Mouse (Mus musculus) hindbrain, embryonic 16.5 days (tissue): ENCODE data around the gene Slc24a3. TPM values are rescaled to one million over a fixed set of nuclear protein-coding genes. Genes with fewer than 3 reads are reported as not detected.

Experiments
- ATAC-seq: fragments of 200-750 bp; cut with Nextera tagmentation; 2 replicates; pipeline ENCODE4 v1.8.0; 2017; ENCODE audit warnings: moderate TSS enrichment, moderate library complexity
- H3K27ac ChIP-seq: fragments of 300-500 bp; sonication (generic); 2 replicates; pipeline ENCODE4 v1.5.1; 2014; ENCODE audit warnings: low read depth, mild to moderate bottlenecking, control low read depth, low read length, moderate library complexity
- H3K27me3 ChIP-seq: fragments of 300-500 bp; sonication (generic); replicated peaks from 2 replicates; pipeline ENCODE4 v1.6.1; 2014; ENCODE audit warnings: low read length; ENCODE audit not compliant: control insufficient read depth, insufficient read depth
- H3K36me3 ChIP-seq: fragments of 300-500 bp; sonication (generic); 2 replicates; pipeline ENCODE4 v1.6.1; 2014; ENCODE audit warnings: mild to moderate bottlenecking, low read length, moderate library complexity, mixed read lengths; ENCODE audit not compliant: control insufficient read depth, insufficient read depth
- H3K4me1 ChIP-seq: fragments of 300-500 bp; sonication (generic); 2 replicates; pipeline ENCODE4 v1.6.1; 2014; ENCODE audit warnings: low read depth, low read length; ENCODE audit not compliant: control insufficient read depth, insufficient read depth
- H3K4me2 ChIP-seq: fragments of 300-500 bp; sonication (generic); 2 replicates; pipeline ENCODE4 v1.6.1; 2014; ENCODE audit warnings: mild to moderate bottlenecking, low read length, control low read depth, moderate library complexity
- H3K4me3 ChIP-seq: fragments of 300-500 bp; sonication (generic); 2 replicates; pipeline ENCODE4 v1.5.1; 2014; ENCODE audit warnings: mild to moderate bottlenecking, low read length, control low read depth, moderate library complexity
- H3K9ac ChIP-seq: fragments of 300-500 bp; sonication (generic); 2 replicates; pipeline ENCODE4 v1.6.1; 2014; ENCODE audit warnings: low read depth, mild to moderate bottlenecking, control low read depth, low read length, moderate library complexity
- H3K9me3 ChIP-seq: fragments of 300-500 bp; sonication (generic); 2 replicates; pipeline ENCODE4 v1.6.1; 2014; ENCODE audit warnings: mild to moderate bottlenecking, low read length, moderate library complexity; ENCODE audit not compliant: control insufficient read depth
- WGBS: fragments of 180-500 bp; shearing (Covaris S2); extraction: QIAGEN DNeasy Blood & Tissue Kit; methylation state at CpG from one replicate; pipeline ENCODE4 v1.1.7; 2014; 5-methylcytosine and 5-hydroxymethylcytosine counted together
- polyA plus RNA-seq: library from polyadenylated mRNA; unstranded; fragments of >200 nt; fragmentation: Nextera tagmentation; extraction: Ambion mirVana; gene quantifications from 2 replicates; pipeline ENCODE4 v1.2.1, GENCODE M21; 2015

The Slc24a3 gene
- polyA plus RNA-seq, 1 experiment from 2014 or later = 11.7 TPM

DNA sequence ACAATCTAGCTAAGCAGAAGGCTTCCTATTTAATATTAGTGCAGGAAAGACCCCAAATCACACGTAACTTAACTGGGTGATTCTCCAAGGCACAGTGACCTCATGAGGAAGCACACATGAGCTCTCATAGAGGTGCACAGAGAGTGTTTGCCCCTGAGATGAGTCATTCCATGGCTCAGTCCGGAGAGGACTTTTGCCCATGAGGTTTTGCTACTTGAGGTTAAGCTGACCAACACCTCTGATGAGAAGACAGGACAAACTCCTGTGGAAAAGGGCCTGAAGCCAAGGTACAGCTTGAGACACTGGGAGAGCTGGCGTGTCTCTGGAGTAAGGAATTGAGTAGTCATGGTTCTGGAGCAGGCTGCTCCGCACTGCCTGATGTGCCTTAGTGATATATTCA lies 56.1 kb downstream of the Slc24a3 start:
- ATAC-seq = no peak
- H3K9me3 ChIP-seq = no peaks in the 10 kb centered on the region
- H3K4me2 ChIP-seq = no peak overlapping the region
- H3K36me3 ChIP-seq = no peaks in the 10 kb centered on the region
- H3K4me1 ChIP-seq = no peaks in the 10 kb centered on the region
- H3K4me3 ChIP-seq = no peak overlapping the region
- H3K27ac ChIP-seq = no peak overlapping the region
- WGBS = 90% methylated on average over 4 of the region's 4 CpGs
- no peaks in the 10 kb centered on the region for H3K27me3 ChIP-seq
- no peak overlapping the region for H3K9ac ChIP-seq

DNA sequence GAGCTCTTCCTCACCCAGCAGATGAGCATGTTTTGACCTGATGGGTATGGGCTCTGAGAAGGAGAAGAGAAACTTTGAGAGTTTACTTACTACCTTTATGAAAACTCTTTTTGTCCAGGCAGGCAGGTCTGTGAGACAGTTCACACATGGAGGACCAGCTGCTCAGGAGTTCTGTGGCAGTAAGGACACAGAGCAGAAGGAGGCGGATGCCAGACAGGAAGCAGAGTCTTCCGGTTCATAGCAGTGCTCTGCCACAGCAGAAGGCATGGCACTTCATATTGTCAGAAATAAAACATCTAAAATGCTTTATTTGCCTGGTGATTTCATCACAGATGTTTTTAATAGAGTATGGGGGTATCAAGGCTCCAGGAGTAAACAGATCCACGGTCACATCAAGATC lies 58.1 kb downstream of the Slc24a3 start:
- no peak for ATAC-seq
- no peak overlapping the region for H3K4me3 ChIP-seq

DNA sequence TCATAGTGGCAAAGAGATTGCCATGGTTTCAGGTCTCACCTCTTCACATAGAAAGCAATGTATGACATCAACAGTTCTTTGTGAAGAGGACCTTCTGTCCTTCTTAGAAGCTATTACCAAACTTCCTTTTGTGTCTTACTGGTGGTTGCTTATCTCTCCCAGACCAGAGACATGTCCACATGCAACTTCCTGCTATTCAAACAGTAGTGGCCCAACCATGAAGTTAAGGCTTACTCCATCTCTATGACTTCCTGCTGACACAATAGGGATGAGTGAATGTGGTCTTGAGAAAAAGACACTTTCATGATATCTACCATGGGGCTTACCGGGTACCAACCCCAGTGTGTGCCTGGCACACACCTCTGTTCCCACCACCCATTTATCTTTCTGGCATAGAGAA lies 58.5 kb downstream of the Slc24a3 start:
- no peak overlapping the region for H3K27ac ChIP-seq
- H3K4me3 ChIP-seq = no peak overlapping the region
- ATAC-seq = no peak
- H3K4me2 ChIP-seq = no peak overlapping the region
- WGBS = 87% methylated on average over 1 of the region's 1 CpGs
- no peaks in the 10 kb centered on the region for H3K9me3 ChIP-seq
- no peaks in the 10 kb centered on the region for H3K36me3 ChIP-seq
- no peak overlapping the region for H3K9ac ChIP-seq
- H3K4me1 ChIP-seq = no peaks in the 10 kb centered on the region
- no peaks in the 10 kb centered on the region for H3K27me3 ChIP-seq

More for the DNA sequence above, 58.1 kb downstream of the Slc24a3 start:
- Histone ChIP-seq H3K27ac (no peak overlapping the region), H3K9me3 (no peaks in the 10 kb centered on the region), H3K4me2 (no peak overlapping the region), H3K9ac (no peak overlapping the region), H3K36me3 (no peaks in the 10 kb centered on the region), H3K4me1 (no peaks in the 10 kb centered on the region), H3K27me3 (no peaks in the 10 kb centered on the region)
- 76% methylated on average over 3 of the region's 3 CpGs for WGBS

DNA sequence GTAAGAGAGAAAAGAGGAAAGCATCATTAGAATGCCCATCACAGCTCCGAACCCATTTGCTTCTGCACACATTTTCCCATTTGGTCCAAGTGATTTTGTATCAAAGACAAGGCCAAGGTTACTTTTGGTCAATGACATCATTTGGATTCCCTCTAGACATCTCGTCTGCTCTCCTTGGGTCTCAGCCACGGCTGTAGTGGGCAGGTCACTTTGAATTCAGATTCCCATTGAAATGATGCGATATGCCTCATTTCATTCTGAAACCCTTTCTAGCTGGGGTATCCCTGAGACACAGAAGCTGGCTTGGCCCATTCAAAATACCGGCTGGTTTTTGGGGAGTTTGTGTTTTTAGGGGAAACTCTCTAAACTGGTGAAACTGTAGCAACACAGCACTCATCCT lies 59.8 kb downstream of the Slc24a3 start:
- ATAC-seq = no peak
- WGBS = 77% methylated on average over 5 of the region's 5 CpGs
- H3K9ac ChIP-seq = no peak overlapping the region
- H3K4me1 ChIP-seq = no peaks in the 10 kb centered on the region
- H3K36me3 ChIP-seq = no peaks in the 10 kb centered on the region
- H3K27ac ChIP-seq = no peak overlapping the region
- no peak overlapping the region for H3K4me2 ChIP-seq
- no peak overlapping the region for H3K4me3 ChIP-seq
- H3K27me3 ChIP-seq = no peaks in the 10 kb centered on the region
- H3K9me3 ChIP-seq = no peaks in the 10 kb centered on the region

DNA sequence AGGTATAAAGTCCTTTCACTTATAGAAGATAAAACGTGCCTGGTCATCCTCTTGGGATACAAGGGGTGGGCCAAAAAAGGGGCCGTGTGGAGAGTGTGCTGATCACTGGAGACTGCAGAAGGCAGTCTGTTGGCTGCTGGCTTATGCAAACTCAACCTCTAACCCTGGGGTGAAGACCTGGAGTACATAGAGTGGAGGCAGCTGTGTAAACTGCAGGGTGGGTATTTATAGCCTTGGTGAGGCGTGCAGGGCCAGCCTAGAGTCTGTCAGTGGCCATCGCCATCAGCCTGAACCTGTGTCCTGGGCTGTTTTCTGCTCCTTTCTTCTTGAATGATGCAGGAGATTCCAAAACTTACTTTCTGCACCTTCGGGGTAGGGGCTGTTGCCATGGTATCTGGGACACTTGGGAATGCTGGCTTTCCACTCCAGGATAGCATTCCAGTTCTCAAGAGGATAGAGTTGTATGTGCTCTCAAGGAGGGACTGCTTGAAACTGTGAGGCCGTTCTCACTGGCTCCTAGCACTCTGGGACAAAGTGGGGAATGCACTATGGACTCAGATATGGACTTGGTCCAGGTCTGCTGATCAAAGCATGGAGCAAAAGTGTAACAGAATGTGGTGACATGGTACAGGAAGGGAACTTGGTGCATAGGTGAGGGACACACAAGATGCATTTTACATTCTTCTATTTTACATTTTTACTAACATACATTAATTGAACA lies 65.4 kb downstream of the Slc24a3 start:
- no peak overlapping the region for H3K4me2 ChIP-seq
- H3K36me3 ChIP-seq = no peaks in the 10 kb centered on the region
- no peaks in the 10 kb centered on the region for H3K4me1 ChIP-seq
- H3K9ac ChIP-seq = no peak overlapping the region
- ATAC-seq = peak; percentile 63; the same call in 1 of the 2 replicates
- H3K9me3 ChIP-seq = no peaks in the 10 kb centered on the region
- H3K27me3 ChIP-seq = no peaks in the 10 kb centered on the region
- H3K4me3 ChIP-seq = no peak overlapping the region
- no peak overlapping the region for H3K27ac ChIP-seq
- 56% methylated on average over 6 of the region's 6 CpGs for WGBS

DNA sequence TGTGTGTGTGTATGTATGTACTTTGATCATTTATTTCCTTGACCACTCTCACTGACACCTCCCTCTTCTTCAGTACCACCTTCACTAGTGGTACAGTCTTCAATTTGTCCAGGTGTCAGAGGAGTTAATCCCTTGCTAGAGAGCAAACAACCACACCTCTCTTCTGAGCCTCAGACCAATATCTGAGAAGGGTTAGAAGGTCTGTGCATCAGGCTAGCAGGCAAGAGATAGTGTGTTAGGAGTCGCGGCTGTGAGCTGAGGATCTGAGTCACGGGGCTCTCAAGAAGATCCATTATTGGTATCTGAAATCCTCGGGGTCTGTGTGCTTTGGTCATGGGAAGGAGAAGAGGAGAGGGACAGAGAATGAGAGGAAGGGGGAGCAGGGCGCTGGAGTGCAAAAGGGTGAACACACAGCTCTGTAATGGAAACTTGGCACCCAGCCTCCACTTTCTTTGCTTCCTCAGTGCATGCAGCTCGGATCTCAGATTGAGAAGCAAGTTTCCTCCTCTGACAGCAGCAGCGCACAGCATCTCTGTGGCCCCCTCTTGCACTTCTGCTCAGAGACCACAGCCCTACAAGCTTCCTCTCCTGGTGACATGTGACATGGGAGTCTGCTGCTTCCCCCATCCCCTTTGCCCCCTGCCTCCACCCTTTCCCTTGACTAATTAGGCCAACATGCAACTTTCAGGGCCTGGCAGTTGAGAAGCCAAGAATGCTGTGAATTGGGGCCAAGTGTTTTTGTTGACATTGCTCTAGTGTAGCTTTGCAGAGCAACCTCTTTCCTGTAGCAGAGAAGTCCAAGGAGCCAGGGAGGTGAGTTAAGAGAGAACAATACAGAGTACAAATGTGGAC lies 66.2 kb downstream of the Slc24a3 start:
- Histone ChIP-seq H3K4me2 (no peak overlapping the region), H3K36me3 (no peaks in the 10 kb centered on the region), H3K27ac (0 out of 2 replicates have a peak overlapping the region, but pooled peaks have one; percentile 52), H3K27me3 (no peaks in the 10 kb centered on the region), H3K9ac (no peak overlapping the region), H3K4me1 (no peaks in the 10 kb centered on the region), H3K4me3 (no peak overlapping the region), H3K9me3 (no peaks in the 10 kb centered on the region)
- 67% methylated on average over 7 of the region's 7 CpGs for WGBS
- peak; percentile 70 for ATAC-seq

DNA sequence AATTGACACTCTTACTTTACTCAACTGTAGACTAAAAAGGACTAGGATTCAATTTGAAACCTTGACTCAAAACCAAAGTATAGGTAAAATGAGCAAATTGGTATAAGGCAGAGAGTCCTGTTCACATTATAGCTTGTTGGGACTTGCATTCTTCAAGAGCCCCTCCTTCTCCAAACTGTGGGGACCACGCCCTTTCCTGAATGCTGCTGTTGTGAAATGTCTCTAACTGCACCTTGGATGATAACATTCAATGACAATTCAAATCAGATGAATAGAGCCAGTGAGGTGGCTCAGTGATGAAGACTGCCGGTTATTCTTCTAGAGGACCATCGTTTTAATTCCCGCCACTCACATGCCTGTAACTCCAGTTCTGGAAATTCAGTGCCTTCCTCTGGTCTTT lies 78.8 kb downstream of the Slc24a3 start:
- H3K9ac ChIP-seq = no peak overlapping the region
- no peak overlapping the region for H3K27ac ChIP-seq
- WGBS = 95% methylated on average over 4 of the region's 4 CpGs
- no peaks in the 10 kb centered on the region for H3K36me3 ChIP-seq
- H3K9me3 ChIP-seq = no peaks in the 10 kb centered on the region
- H3K4me2 ChIP-seq = no peak overlapping the region
- no peak overlapping the region for H3K4me3 ChIP-seq
- ATAC-seq = no peak
- no peaks in the 10 kb centered on the region for H3K4me1 ChIP-seq
- H3K27me3 ChIP-seq = no peaks in the 10 kb centered on the region

DNA sequence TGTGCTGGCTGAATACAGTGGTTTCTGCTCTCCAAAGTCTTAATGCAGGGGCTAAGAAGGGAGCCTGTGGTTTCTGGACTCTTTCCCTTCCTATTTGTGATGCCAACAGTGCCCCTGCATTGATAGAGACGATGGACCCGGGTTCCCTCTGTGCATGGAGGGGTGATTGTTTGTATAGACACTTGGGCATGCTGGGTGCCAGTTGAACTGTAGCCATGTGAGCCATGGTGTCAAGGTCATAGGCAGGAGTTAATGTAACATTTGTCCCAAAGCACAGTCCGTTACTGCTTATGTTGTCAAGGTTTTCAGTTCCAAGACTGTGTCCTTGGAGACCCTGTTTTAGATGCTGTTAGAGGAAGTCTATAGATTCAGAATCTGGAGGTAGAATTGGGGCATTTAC lies 80.6 kb downstream of the Slc24a3 start:
- Histone ChIP-seq H3K4me1 (no peaks in the 10 kb centered on the region), H3K27ac (no peak overlapping the region), H3K36me3 (no peaks in the 10 kb centered on the region), H3K4me3 (no peak overlapping the region), H3K27me3 (no peaks in the 10 kb centered on the region), H3K4me2 (no peak overlapping the region), H3K9me3 (no peaks in the 10 kb centered on the region), H3K9ac (no peak overlapping the region)
- 73% methylated on average over 3 of the region's 3 CpGs for WGBS
- ATAC-seq = peak; percentile 90

DNA sequence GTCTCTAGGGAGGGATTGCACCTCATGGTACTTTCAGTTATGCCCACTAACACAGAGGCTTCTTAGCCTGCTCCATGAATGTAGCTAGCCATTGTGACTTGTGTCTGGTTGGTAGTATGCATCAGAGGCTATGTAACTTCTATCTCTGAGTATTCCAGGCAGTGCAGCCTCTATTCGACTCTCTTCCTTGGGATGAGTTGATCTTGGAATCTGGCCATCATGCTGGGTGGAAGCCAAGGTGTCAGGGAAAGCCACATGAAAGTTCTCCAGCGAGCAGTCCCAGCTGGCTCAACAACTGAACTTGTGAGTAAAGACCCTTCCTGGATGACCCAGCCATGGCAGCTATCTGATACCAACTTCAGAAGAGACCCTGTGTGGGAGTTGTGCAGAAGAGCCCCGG lies 89.8 kb downstream of the Slc24a3 start:
- Histone ChIP-seq H3K4me1 (no peaks in the 10 kb centered on the region), H3K27me3 (no peaks in the 10 kb centered on the region), H3K4me3 (no peak overlapping the region), H3K27ac (no peak overlapping the region), H3K9me3 (no peaks in the 10 kb centered on the region), H3K4me2 (no peak overlapping the region), H3K36me3 (no peaks in the 10 kb centered on the region), H3K9ac (no peak overlapping the region)
- no peak for ATAC-seq
- WGBS = 62% methylated on average over 3 of the region's 3 CpGs
